Mouse (Mus musculus): Measurements from ENCODE around the gene Gm16181.
"Not testable (repeated sequence)": the region's sequence is repeated elsewhere in the genome, so short reads cannot be mapped to it uniquely, and the experiment has no call there.

Gene Gm16181

GRCm38 (mm10) chr17:35232659-35233058 is 12.0 kb downstream of the Gm16181 start:
- DNase-seq: peak in 1 of 2 experiments; percentile 68

DNA sequence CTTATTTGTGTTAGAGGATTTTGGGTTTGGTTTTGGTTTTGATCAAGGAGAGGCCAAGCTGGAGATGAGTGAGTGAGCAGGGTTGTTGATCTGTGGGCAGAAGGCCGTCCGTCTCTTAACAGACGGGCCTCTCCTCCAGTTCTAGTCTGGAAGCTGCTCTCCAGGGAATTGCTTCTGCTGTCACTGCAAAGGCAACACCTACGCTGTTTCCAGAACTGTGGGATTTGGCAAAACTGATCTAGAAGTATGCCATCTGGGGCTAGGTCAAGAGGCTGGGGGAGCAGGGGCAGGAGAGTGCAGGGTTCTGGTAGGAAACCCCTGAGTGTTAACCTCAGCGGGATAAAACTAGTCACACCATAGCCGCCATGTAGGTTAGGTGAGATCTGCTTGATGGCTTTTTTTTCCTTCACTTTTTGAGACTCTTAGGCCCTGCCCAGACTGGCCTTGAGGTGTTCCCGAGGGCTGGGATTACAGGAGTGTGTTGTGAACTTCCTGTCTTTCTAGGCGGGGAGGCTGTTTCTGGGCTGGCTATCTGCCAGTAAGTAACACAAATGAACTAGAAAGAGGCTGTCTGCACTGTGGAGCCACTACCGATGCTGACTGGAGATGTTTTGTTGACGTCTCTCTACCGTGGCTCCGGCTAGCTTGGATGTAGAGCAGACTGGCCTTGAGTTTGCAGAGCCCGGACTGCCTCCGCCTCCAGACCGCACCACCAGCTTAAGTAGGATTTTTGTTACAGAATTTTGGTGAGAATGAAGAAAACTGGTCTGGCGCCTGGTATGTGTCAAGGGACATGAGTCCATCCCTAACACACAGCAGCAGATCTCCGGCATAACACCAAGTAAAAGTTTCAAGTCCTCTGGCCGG is 12.7 kb downstream of the Gm16181 start, which contains the start of gene Atp6v1g2:
TSS of gene Atp6v1g2 (plus strand) at position 547 of the 867 bp plus-strand sequence.
- DNase-seq: peak in 1 of 2 experiments; percentile 40

- not testable (repeated sequence) for DNase-seq
Observed at GRCm38 (mm10) chr17:35234090-35234489, 13.5 kb downstream of the Gm16181 start.

DNA sequence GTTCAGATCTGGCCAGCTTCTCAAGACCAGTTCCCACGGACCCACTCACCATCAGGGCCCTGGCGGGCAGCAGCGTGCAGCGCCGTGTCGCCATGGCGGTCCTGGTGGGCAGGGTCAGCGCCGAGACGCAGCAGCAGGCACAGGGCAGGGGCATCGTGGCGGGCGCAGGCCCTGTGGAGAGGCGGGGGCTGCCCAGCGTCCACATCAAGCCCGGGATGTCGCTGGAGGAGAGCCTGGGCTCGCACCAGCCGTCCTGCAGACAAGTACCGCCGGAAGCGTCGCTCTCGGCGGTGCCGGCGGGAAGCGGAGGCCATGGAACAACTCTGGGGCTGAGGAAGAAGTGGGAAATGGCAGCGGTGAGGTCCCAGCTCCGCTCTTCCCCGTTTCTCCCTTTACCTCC is 14.3 kb downstream of the Gm16181 start:
- peak in 1 of 2 experiments; percentile 70 for DNase-seq

DNA sequence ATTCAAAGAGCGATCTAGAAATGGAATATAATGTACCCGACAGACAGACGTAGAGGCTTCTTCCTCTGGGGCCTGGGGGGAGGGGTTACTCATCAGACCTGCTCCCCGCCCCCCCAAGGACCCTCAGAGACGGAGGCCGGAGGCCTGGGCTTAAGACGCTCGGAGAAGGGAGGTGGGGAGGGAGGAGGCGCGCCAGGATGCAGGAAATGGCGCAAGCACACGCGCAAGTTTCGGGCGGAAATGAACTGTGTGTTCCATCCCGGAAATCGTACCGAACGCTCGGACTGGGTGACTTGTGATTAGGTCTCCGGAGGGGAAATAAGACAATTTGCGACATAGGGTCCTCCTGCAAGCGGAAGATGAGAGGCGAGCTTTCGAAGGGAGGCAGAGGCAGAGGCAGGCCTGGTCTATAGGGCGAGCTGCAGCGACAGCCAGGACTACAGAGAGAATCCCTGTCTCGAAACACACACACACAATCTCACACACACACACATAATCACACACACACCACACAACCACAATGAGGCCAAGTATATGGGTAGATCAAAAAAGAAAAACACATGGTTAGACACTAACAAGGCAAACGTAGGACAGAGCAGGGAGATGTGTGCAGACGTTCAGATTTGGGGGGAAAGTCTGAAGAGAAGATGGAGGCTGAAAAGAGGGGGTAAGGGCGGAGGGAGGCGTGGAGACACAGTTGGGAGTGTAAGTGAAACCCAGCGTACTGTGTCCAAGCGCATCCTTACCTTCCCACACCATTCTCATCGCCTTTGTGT is 15.2 kb downstream of the Gm16181 start, which contains the start of gene Nfkbil1:
TSS of gene Nfkbil1 (minus strand) at position 179 of the 776 bp plus-strand sequence.
- DNase-seq: peak; percentile 87 to 91

DNA sequence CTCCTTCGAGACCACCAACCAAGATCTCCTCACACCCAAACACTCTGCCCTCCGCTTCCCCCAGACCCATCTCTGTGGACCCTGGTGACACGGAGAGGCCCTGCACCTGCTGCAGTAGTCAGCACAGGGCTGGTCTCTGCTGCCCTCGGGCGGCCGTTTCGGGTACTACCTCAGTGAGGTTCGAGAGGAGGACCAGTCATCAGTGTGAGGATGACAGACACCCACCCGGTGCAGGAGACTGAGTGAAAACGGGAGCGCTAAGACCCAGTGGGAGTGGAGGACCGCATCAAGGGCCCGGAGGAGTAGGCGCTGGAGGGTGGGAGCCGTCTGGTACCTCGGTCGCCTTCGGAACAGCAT is 15.7 kb downstream of the Gm16181 start:
- DNase-seq: peak; percentile 97 to 100

DNA sequence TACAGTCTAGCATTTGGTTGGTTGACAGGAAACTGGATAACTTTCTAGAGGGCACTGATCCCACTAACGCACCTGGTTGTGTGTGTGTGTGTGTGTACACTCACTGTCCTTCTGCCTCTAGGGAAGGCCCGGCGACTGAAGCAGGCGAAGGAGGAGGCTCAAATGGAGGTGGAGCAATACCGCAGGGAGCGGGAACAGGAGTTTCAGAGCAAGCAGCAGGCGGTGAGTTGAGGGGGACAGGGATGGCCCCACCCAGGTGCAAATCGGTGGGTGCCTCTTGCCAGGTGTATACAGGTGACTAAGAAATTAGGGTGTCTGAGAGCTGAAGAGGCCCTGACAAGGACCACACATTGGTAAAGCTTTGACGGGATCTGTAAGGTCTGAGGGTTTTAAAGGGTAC is 16.4 kb downstream of the Gm16181 start:
- DNase-seq: peak in 1 of 2 experiments; percentile 41

DNA sequence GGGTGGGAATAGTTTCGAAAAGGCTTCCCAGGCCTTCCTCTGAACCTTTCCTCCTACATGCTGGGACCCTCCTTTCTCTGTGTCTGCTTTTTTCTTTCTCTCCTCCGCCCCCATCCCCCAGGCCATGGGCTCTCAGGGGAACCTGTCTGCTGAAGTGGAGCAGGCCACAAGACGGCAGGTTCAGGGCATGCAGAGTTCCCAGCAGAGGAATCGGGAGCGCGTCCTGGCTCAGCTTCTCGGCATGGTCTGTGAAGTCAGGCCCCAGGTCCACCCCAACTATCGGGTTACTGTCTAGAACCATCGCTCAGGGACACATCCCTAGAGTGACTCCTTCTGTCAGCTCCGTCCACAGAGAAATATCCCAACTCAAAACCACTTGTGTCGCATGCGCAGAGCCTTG is 16.9 kb downstream of the Gm16181 start:
- DNase-seq: no peak

DNA sequence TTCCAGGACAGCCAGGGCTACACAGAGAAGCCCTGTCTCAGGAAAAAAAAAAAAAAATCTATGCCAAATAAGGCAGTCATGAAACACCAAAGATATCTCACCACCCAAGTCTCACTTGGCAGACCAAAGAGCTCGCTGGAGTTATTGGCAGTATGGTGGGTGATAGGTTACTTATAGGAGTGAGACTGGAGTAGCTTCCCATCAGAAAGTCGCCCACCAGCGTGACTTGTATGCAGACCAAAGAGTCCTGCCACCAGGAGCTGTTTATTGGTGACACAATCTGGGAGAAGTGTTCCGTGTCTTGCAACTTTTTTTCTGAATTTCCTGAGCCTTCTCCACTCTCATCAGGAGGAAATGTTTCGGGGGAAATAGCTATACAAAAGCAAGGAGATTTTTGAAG is 19.1 kb downstream of the Gm16181 start:
- DNase-seq: no peak

- DNase-seq: peak in 1 of 2 experiments; percentile 40
Observed at GRCm38 (mm10) chr17:35240384-35241304, 20.0 kb downstream of the Gm16181 start.

DNA sequence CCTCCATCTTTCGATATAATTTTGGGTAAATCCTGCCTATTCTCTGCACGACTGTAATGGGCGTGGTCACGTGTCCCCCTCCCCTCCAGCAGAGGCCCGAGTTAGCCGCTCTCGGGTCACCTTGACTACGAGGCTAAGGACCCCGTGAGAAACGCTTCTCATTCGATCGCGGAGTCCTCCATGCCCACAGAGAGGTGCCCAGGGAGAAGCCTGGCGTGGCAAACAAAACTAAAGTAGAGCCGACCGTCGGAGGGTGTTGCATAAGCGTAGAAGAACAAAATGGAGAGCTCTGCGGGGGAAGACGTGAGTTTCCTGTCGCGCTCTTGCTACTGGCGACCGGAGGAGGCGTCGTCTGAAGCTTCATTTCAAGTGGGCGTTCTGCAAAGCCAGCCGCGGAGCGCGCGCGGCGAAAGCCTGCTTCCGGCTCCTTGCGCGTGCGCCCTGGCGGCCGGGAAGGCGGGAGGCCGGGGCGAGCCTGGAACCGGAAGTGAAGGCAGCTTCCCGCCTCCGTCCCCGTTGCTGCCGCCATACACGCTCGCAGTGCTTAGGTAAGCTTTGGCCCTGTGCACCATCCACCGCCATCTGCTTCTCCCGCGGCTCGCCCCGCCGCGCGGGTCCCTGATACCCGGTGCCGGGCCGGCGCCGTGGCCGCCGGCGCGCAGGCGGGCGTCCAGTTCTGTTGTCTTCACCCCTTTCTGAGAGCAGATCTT is 20.8 kb downstream of the Gm16181 start, which contains the start of gene Ddx39b:
TSS of gene Ddx39b (plus strand) at position 442 of the 710 bp plus-strand sequence.
- peak; percentile 95 to 97 for DNase-seq

DNA sequence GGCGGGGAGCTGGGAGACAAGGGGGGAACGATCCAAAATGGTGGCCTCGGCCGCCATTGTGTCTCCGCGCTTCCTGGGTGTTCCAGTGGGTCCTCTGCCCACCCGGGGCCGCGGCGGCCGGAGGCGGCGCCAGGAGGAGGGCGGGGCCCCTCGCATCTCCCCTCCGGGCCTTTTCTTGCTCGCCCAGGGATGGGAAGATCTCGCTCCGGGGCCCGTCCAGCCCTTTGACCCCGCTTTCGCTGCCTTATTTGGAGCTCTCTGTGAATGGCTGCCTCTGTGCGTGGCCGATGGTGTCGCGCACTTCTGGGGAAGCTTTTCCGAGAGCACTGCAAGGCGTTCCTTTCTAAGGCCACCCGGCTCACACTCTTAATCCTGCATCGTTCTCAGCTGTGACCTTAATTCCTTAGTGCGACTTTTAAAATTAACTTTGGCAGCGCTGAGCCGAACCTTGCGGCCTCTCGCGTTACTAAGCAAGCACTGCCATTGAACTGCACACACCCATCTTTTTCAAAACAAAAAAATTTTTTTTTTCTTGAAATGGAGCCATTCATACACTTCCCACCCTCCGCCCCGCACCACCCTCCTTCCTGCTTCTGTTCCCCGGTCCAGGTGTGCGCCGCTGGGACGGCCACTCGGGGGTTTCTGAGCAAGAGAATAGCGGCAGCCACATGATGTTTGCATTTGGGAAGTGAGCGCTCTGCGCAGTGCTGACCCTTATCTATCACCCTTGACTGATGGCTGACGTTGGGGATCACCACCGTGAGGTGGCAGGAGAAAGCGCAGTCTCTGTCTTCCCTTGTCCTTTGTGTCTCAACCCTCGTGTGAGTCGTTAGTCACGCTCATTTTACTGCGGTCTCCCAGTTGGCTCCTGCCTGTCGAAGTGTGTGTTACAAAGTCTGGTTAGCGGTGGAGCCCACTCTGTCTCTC is 21.6 kb downstream of the Gm16181 start:
- DNase-seq: peak in 1 of 2 experiments; percentile 68

DNA sequence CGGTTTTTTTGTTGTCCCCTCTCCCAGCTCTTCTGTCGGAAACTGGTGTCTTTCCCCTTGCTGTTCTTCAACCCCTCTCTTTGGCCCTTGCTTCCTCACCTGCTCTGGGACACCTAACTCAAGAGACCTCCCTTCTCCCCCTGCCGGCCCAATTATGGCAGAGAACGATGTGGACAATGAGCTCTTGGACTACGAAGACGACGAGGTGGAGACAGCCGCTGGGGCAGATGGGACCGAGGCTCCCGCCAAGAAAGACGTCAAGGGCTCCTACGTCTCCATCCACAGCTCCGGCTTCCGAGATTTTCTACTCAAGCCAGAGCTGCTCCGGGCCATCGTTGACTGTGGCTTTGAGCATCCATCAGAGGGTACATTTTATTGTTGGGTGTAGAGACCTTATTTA is 22.5 kb downstream of the Gm16181 start:
- peak in 1 of 2 experiments; percentile 56 for DNase-seq

GRCm38 (mm10) chr17:35244999-35245398 is 24.4 kb downstream of the Gm16181 start:
- no peak for DNase-seq

DNA sequence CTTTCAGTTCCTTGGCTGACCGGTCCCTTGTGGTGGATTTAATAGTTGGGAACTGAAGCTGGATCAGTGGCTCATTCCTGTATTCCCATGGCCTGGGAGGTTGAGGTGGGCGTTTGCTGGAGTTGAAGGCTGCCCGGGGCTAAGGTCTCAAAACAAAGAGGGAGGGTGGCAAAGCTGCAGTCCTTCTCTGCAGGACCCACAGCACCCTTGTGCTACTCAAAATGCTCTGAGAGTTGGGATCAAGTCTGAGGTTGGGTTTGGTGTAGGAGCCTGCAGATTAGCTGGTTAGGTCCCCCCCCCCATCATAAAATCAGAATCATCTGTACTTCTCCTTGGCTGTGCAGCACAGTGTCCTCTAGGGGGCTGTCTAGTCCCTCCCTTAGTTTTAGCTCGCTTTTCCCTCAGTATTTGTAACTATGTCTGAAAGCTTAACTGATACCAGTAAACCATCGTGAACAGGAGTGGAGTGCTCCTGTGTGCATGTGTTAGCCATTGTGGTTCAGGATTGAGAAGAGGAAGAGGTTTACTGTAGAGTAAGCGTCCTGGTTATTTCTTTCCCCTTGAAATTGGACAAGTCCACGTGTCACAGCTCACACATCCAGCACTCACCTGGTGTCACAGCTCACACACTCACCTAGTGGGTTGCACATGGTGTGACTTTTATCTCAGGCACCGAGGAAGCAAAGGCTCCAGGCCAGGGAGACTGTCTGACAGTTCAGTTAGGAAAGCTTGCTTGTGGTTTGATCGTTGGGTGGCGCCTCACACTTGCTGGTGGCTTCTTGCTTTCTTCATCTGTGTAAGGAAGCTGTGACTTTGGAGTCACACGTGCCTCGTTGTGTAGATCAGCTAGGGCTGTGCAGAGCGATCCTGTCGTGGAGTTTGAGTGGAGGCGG is 25.3 kb downstream of the Gm16181 start:
- no peak for DNase-seq

DNA sequence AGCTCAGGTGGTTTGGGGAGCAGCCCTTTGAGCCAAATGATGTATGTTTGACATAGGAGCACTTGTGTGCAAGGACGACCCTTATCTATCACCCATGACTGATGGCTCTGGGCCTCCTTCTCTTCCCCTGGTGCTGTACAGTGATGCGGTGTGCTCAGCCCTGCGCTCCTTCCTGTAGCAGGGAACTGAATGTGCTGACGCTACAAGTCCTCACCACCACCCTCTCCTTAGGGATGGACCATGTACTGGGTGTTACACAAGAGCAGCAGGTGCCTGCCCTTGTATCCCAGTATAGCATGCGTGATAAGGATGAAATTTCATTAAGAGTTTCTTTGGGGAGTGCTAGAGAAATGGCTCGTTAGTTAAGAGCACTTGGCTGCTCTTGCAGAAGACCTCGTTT is 26.5 kb downstream of the Gm16181 start:
- DNase-seq: no peak

GRCm38 (mm10) chr17:35248986-35249385 is 28.4 kb downstream of the Gm16181 start:
- no peak for DNase-seq

GRCm38 (mm10) chr17:35249451-35250197 is 29.0 kb downstream of the Gm16181 start:
- peak in 1 of 2 experiments; percentile 17 for DNase-seq
